ENCODE assay signal across 8 mouse cellular contexts in genomic region chr9:22095854-22096307, GRCm38 (mm10). TPM values are rescaled to one million over a fixed set of nuclear protein-coding genes. Genes with fewer than 3 reads are reported as not detected.
A peak's percentile ranks its signal among the peaks of the same experiment; 100 is the strongest.
DNase-seq lines count a peak whose midpoint lies in the region; ATAC-seq and TF ChIP-seq lines count a peak whose summit lies in the region.

No protein-coding gene starts in this region.

- CTCF ChIA-PET in Patski (lab: Charles Lee): interaction anchor here (1.0 to 1.4 kb wide), 2 partner anchors 10 to 47 kb away, joined by 4 read pairs; no protein-coding TSS in a partner anchor

- POLR2A ChIA-PET in Patski (lab: Charles Lee): no interaction called here

- peak overlapping the region; percentile 70 for H3K4me2 ChIP-seq in hindbrain, embryonic 12.5 days (replicated peaks)

- H3K4me1 ChIP-seq in hindbrain, embryonic 12.5 days: peaks cover 6% of the 10 kb centered on the region

- no peaks in the 10 kb centered on the region for H3K36me3 ChIP-seq in hindbrain, embryonic 12.5 days

- peak; percentile 31 for DNase-seq in Patski (ENCODE audit: low read depth, low spot score)
- peak; percentile 86 to 90 for DNase-seq in cerebellum, postnatal 14 days
- DNase-seq in frontal cortex, postnatal 14 days (ENCODE audit: low spot score in 2 of 2): peak; percentile 46 to 55
- DNase-seq in left cerebral cortex, adult 11 months (ENCODE audit: low spot score): peak; percentile 40
- peak; percentile 88 to 91 for DNase-seq in lung, postnatal 4 days
- DNase-seq in retina, postnatal 7 days (ENCODE audit: low read depth, low spot score): peak; percentile 32
- peak; percentile 80 to 82 for DNase-seq in urinary bladder, adult 18-20 months (ENCODE audit: low spot score in 2 of 2)

- no peaks in the 10 kb centered on the region for H3K27me3 ChIP-seq in Patski
- H3K27me3 ChIP-seq in hindbrain, embryonic 12.5 days: peaks cover 45% of the 10 kb centered on the region

- H3K27ac ChIP-seq in hindbrain, embryonic 12.5 days: no peak overlapping the region

- peak overlapping the region; percentile 59 for H3K9ac ChIP-seq in hindbrain, embryonic 12.5 days

- ATAC-seq in Patski: peak; percentile 60
- peak; percentile 66 for ATAC-seq in hindbrain, embryonic 12.5 days (ENCODE audit: low FRiP score)

- TF ChIP-seq CTCF in Patski (IDR thresholded peaks at IDR 0.05): peak; percentile 97

- H3K4me3 ChIP-seq in hindbrain, embryonic 12.5 days: peak overlapping the region; percentile 29

- H3K9me3 ChIP-seq in hindbrain, embryonic 12.5 days (replicated peaks): no peaks in the 10 kb centered on the region

- in situ Hi-C loops in Patski (cut with MboI; ENCODE audit: low pct_unique_long_range_greater_than_20kb): no loop called here

- 3% methylated on average over 24 of the region's 24 CpGs for WGBS in hindbrain, embryonic 12.5 days

RNA-seq across cellular contexts. Expression of gene Cnn1, which starts 3.1 kb away (rescaled TPM):
- 408 TPM for polyA plus RNA-seq in Patski (2021)
- 1.9 and 3.1 TPM in 2 replicates for polyA plus RNA-seq in hindbrain, embryonic 12.5 days (2016; fragmentation: Nextera tagmentation; extraction: Ambion mirVana)

RNA-seq across cellular contexts. Expression of gene Ecsit, which starts 10.6 kb away (rescaled TPM):
- 44.3 TPM for polyA plus RNA-seq in Patski (2021)
- 37.1 and 40.0 TPM in 2 replicates for polyA plus RNA-seq in hindbrain, embryonic 12.5 days (2016; fragmentation: Nextera tagmentation; extraction: Ambion mirVana)

RNA-seq across cellular contexts. Expression of gene Elof1, which starts 21.1 kb away (rescaled TPM):
- 123 TPM for polyA plus RNA-seq in Patski (2021)
- 161 and 177 TPM in 2 replicates for polyA plus RNA-seq in hindbrain, embryonic 12.5 days (2016; fragmentation: Nextera tagmentation; extraction: Ambion mirVana)

RNA-seq across cellular contexts. Expression of gene Zfp653, which starts 24.7 kb away (rescaled TPM):
- 10.9 TPM for polyA plus RNA-seq in Patski (2021)
- 16.4 and 20.4 TPM in 2 replicates for polyA plus RNA-seq in hindbrain, embryonic 12.5 days (2016; fragmentation: Nextera tagmentation; extraction: Ambion mirVana)

RNA-seq across cellular contexts. Expression of gene Gm49318, which starts 24.8 kb away (rescaled TPM):
- not detected for polyA plus RNA-seq in Patski (2021)
- not detected in 2 replicates for polyA plus RNA-seq in hindbrain, embryonic 12.5 days (2016; fragmentation: Nextera tagmentation; extraction: Ambion mirVana)

Comparison
In these comparisons a context has a peak if more than half of its experiments do, and no peak if none do; other contexts are left out.
1. DNase-seq: peak in every context shown above with its lines; median percentile 90 in lung, postnatal 4 days; 88 in cerebellum, postnatal 14 days; 81 in urinary bladder, adult 18-20 months; 50 in frontal cortex, postnatal 14 days; 40 in left cerebral cortex, adult 11 months; 32 in retina, postnatal 7 days; 31 in Patski.
2. RNA of gene Cnn1, which starts 3.1 kb away (polyA plus RNA-seq): 408 TPM in Patski (single experiment); 1.9 to 3.1 TPM in hindbrain, embryonic 12.5 days; every median in the first group is over 10 times any median in the second.